Mouse (Mus musculus) CH12.LX (cell line): Measurements from ENCODE around the gene Anpep. TPM values are rescaled to one million over a fixed set of nuclear protein-coding genes. Genes with fewer than 3 reads are reported as not detected.

Experiments used
- DNase-seq: peaks from one replicate; pipeline ENCODE4 v3.0.0-alpha.2; 2013; ENCODE audit errors: extremely low read depth
- H3K27ac ChIP-seq: 2 replicates; pipeline ENCODE4 v1.5.1; 2012; ENCODE audit warnings: low read depth, mild to moderate bottlenecking, control low read depth, moderate library complexity; ENCODE audit not compliant: insufficient read depth
- H3K27me3 ChIP-seq: replicated peaks from 2 replicates; pipeline ENCODE3; 2012; ENCODE audit warnings: inconsistent platforms
- H3K36me3 ChIP-seq, 2 experiments: replicated peaks in 1 of 2; 2 replicates each; pipeline versions ENCODE3 to v1.6.1; 2012; ENCODE audit warnings: inconsistent platforms in 1 of 2, low read length in 1 of 2, mild to moderate bottlenecking in 1 of 2, mixed read lengths in 1 of 2, moderate library complexity in 1 of 2; ENCODE audit not compliant: control insufficient read depth in 1 of 2, insufficient read depth in 1 of 2
- H3K4me1 ChIP-seq, 2 experiments: 2 replicates each; pipeline ENCODE4 v1.6.1; 2012; ENCODE audit warnings: inconsistent platforms in 1 of 2, moderate library complexity in 1 of 2; ENCODE audit not compliant: insufficient read depth in 2 of 2, control insufficient read depth in 1 of 2
- H3K4me2 ChIP-seq: 2 replicates; pipeline ENCODE4 v1.6.1; 2012; ENCODE audit warnings: low read depth, mild to moderate bottlenecking, control low read depth; ENCODE audit not compliant: poor library complexity, insufficient read depth, severe bottlenecking
- H3K4me3 ChIP-seq, 3 experiments: fragments of 150-350 bp in 1 of 3; sonication (generic) in 1 of 3; replicated peaks in 1 of 3; 2 replicates each; pipeline versions ENCODE3 to v1.5.1; 2011 to 2012; ENCODE audit warnings: low read depth in 2 of 3, low read length in 2 of 3, mild to moderate bottlenecking in 2 of 3, moderate library complexity in 2 of 3, control low read depth in 1 of 3, improper control_type of control experiment in 1 of 3, inconsistent platforms in 1 of 3, mixed read lengths in 1 of 3; ENCODE audit not compliant: poor library complexity in 1 of 3
- H3K79me2 ChIP-seq: replicated peaks from 2 replicates; pipeline ENCODE4 v1.6.1; 2012; ENCODE audit warnings: mild to moderate bottlenecking, moderate library complexity; ENCODE audit not compliant: control insufficient read depth, poor library complexity, insufficient read depth, severe bottlenecking; ENCODE audit errors: extremely low read depth
- H3K9ac ChIP-seq: 2 replicates; pipeline ENCODE4 v1.6.1; 2012; ENCODE audit warnings: low read depth, mild to moderate bottlenecking, control low read depth, moderate library complexity; ENCODE audit not compliant: insufficient read depth
- H3K9me3 ChIP-seq: replicated peaks from 2 replicates; pipeline ENCODE3; 2012; ENCODE audit warnings: low read length, inconsistent platforms, mixed read lengths
- CHD1 ChIP-seq: IDR thresholded peaks from 2 replicates; pipeline ENCODE4 v1.6.1; 2012; ENCODE audit warnings: low read depth, low read length, improper control_type of control experiment, inconsistent platforms
- CHD2 ChIP-seq: IDR thresholded peaks from 2 replicates; pipeline ENCODE4 v1.6.1; 2011; ENCODE audit warnings: low read length, improper control_type of control experiment
- EP300 ChIP-seq: IDR thresholded peaks from 2 replicates; pipeline ENCODE4 v1.6.1; 2011; ENCODE audit warnings: low read length, improper control_type of control experiment
- ETS1 ChIP-seq: conservative IDR thresholded peaks from 2 replicates; pipeline ENCODE4 v1.6.1; 2012; ENCODE audit warnings: low read depth, mild to moderate bottlenecking, inconsistent platforms, low read length, improper control_type of control experiment, moderate library complexity
- GABPA ChIP-seq: IDR thresholded peaks from 2 replicates; pipeline ENCODE4 v1.6.1; 2012; ENCODE audit warnings: low read depth, low read length, improper control_type of control experiment, inconsistent platforms; ENCODE audit not compliant: insufficient replicate concordance
- HCFC1 ChIP-seq: IDR thresholded peaks from 2 replicates; pipeline ENCODE4 v1.6.1; 2012; ENCODE audit warnings: low read depth, mild to moderate bottlenecking, inconsistent platforms, low read length, improper control_type of control experiment
- IRF4 ChIP-seq: IDR thresholded peaks from 2 replicates; pipeline ENCODE4 v1.6.1; 2014; ENCODE audit warnings: low read depth, mild to moderate bottlenecking, inconsistent platforms, low read length, improper control_type of control experiment
- JUN ChIP-seq: IDR thresholded peaks from 2 replicates; pipeline ENCODE4 v1.6.1; 2011; ENCODE audit warnings: low read depth, mild to moderate bottlenecking, low read length, improper control_type of control experiment, moderate library complexity; ENCODE audit not compliant: insufficient read depth
- JUND ChIP-seq: conservative IDR thresholded peaks from 2 replicates; pipeline ENCODE4 v1.6.1; 2011; ENCODE audit warnings: low read depth, low read length, improper control_type of control experiment
- MAFK ChIP-seq: IDR thresholded peaks from 2 replicates; pipeline ENCODE4 v1.6.1; 2011; ENCODE audit warnings: low read length, improper control_type of control experiment; ENCODE audit not compliant: insufficient replicate concordance
- MAX ChIP-seq: IDR thresholded peaks from 2 replicates; pipeline ENCODE4 v1.6.1; 2011; ENCODE audit warnings: low read length, improper control_type of control experiment
- MAZ ChIP-seq: IDR thresholded peaks from 2 replicates; pipeline ENCODE4 v1.6.1; 2012; ENCODE audit warnings: low read depth, mild to moderate bottlenecking, inconsistent platforms, low read length, improper control_type of control experiment, moderate library complexity
- MEF2A ChIP-seq: IDR thresholded peaks from 2 replicates; pipeline ENCODE4 v1.6.1; 2014; ENCODE audit warnings: low read depth, mild to moderate bottlenecking, inconsistent platforms, low read length, improper control_type of control experiment, borderline replicate concordance
- MXI1 ChIP-seq: IDR thresholded peaks from 2 replicates; pipeline ENCODE4 v1.6.1; 2011; ENCODE audit warnings: mild to moderate bottlenecking, low read depth, low read length, improper control_type of control experiment
- NELFE ChIP-seq: IDR thresholded peaks from 2 replicates; pipeline ENCODE4 v1.6.1; 2011; ENCODE audit warnings: low read depth, low read length, improper control_type of control experiment
- NRF1 ChIP-seq: IDR thresholded peaks from 2 replicates; pipeline ENCODE4 v1.6.1; 2014; ENCODE audit warnings: low read depth, mild to moderate bottlenecking, inconsistent platforms, low read length, improper control_type of control experiment, moderate library complexity
- PAX5 ChIP-seq: IDR thresholded peaks from 2 replicates; pipeline ENCODE4 v1.6.1; 2012; ENCODE audit warnings: low read length, inconsistent platforms, mixed read lengths
- POLR2A ChIP-seq: IDR thresholded peaks from 2 replicates; pipeline ENCODE4 v1.6.1; 2011; ENCODE audit warnings: low read depth, mild to moderate bottlenecking, improper control_type of control experiment, low read length
- RAD21 ChIP-seq: IDR thresholded peaks from 2 replicates; pipeline ENCODE4 v1.6.1; 2011; ENCODE audit warnings: low read depth, mild to moderate bottlenecking, low read length, improper control_type of control experiment, moderate library complexity
- TBP ChIP-seq: conservative IDR thresholded peaks from 2 replicates; pipeline ENCODE4 v1.6.1; 2011; ENCODE audit warnings: low read depth, low read length, improper control_type of control experiment
- TCF12 ChIP-seq: IDR thresholded peaks from 2 replicates; pipeline ENCODE4 v1.6.1; 2014; ENCODE audit warnings: low read depth, mild to moderate bottlenecking, inconsistent platforms, low read length, improper control_type of control experiment
- USF2 ChIP-seq: conservative IDR thresholded peaks from 2 replicates; pipeline ENCODE4 v1.6.1; 2011; ENCODE audit warnings: low read depth, low read length, improper control_type of control experiment
- ZKSCAN1 ChIP-seq: IDR thresholded peaks from 2 replicates; pipeline ENCODE4 v1.6.1; 2012; ENCODE audit warnings: low read depth, inconsistent platforms, low read length, improper control_type of control experiment, borderline replicate concordance
- ZMIZ1 ChIP-seq: IDR thresholded peaks from 2 replicates; pipeline ENCODE4 v1.6.1; 2012; ENCODE audit warnings: low read depth, mild to moderate bottlenecking, inconsistent platforms, low read length, improper control_type of control experiment
- ZNF384 ChIP-seq: IDR thresholded peaks from 2 replicates; pipeline ENCODE4 v1.6.1; 2012; ENCODE audit warnings: low read depth, low read length, improper control_type of control experiment, inconsistent platforms
- dilution Hi-C: fragments of 300-500 bp; cut with MboI; formaldehyde crosslinking; loops from 2 replicates; pipeline ENCODE4 v1.14.3; 2020; ENCODE audit warnings: low sequenced_read_pairs; ENCODE audit not compliant: extremely low pct_unique_long_range_greater_than_20kb, extremely low pct_ligation_motif_present
- in situ Hi-C: fragments of 300-500 bp; cut with MboI; formaldehyde crosslinking; loops from 3 replicates; pipeline ENCODE4 v1.14.3; 2019; ENCODE audit warnings: low sequenced_read_pairs, low pct_ligation_motif_present, low pct_unique_long_range_greater_than_20kb, mixed read lengths
- polyA plus RNA-seq: library from polyadenylated mRNA; unstranded; fragments of >175 nt; gene quantifications from 2 replicates; pipeline ENCODE4 v1.2.1, GENCODE M21; 2012; ENCODE audit warnings: low read depth; ENCODE audit not compliant: insufficient read length
- total RNA-seq, 2 experiments: library from RNA; depleted of rRNA; stranded (reverse); fragments of 300-350 nt in 1 of 2; fragments of >200 nt in 1 of 2; gene quantifications; 2 replicates each; pipeline ENCODE4 v1.2.3; 2012 to 2014

The Anpep gene
- total and polyA plus RNA-seq, 3 experiments, result 0.25 to 0.60 TPM; not detected in 1

DNA sequence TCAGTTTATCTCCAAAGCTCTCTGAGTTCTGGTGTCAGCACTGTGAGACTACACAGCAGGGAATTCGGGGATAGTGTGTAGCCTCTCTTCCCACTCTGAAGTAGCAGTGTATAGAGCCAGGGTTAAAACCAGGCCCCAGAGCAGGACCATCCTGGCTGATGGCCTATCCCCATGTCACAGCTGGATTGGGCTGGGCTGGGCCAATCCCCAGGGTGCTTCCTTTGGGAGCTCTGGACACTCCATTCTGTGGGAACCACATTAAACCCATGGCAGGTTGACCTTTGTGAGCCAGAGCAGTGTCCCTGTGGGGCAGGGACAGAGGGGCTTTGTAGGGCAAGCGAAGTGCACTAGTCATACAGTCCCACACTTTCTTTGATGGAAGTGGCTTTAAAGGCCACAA is 14.5 kb downstream of the Anpep start:
- DNase-seq, result no peak
- no peaks in the 10 kb centered on the region for H3K36me3 ChIP-seq
- no peaks in the 10 kb centered on the region for H3K9me3 ChIP-seq
- no peak overlapping the region for H3K9ac ChIP-seq
- no peak overlapping the region for H3K4me2 ChIP-seq
- H3K4me3 ChIP-seq, result no peak overlapping the region
- dilution Hi-C loops (no loop called here), in situ Hi-C loops (no loop called here)
- no peak for TF ChIP-seq CHD2
- no peak for TF ChIP-seq GABPA
- no peak for TF ChIP-seq POLR2A
- TF ChIP-seq MAFK, result no peak
- no peak for TF ChIP-seq HCFC1
- TF ChIP-seq MAX, result no peak
- no peak for TF ChIP-seq ZKSCAN1
- TF ChIP-seq TCF12, result no peak
- H3K79me2 ChIP-seq, result no peaks in the 10 kb centered on the region
- 0 out of 4 replicates have a peak, but pooled peaks cover 0 to 2% of the 10 kb centered on the region in 2 experiments for H3K4me1 ChIP-seq
- H3K27me3 ChIP-seq, result peaks cover 60% of the 10 kb centered on the region
- H3K27ac ChIP-seq, result no peak overlapping the region

DNA sequence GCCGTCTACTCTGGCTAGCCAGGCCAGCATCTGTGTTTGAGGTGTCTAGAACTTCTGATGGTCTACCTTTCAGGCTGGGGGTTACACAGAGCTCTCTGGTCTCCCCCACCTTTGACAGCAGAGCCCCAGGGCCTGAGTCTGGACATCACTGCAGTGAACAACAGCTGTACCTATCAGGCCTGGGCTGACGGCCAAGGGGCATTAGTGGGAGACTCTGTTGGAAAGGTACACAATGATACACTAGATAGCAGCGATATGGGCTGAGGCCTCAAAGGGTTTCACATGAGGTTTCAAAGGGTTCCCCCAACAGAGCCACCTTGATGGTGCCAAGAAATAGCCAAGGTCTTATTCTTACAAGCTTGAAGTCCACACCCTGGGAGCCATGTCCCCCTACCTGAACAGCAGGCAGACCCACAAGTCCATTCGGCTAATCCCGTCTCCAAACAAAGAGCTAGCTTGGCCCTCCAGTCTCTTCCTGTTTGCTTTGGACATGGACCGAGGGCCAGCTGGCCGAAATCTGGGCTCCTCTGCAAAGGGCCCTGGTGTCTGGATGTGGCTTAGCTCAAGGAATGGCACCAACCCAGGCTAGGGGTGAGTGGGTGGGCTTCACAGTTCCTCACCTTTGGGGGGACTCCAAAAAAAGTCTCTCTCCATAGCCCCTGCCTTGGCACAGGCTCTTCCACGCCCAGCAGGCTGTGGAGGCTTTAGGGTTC is 16.6 kb downstream of the Anpep start:
- H3K27me3 ChIP-seq, result peaks cover 61% of the 10 kb centered on the region
- H3K36me3 ChIP-seq, result no peaks in the 10 kb centered on the region
- no peak overlapping the region for H3K9ac ChIP-seq
- dilution Hi-C loops, result no loop called here
- no peaks in the 10 kb centered on the region for H3K9me3 ChIP-seq
- H3K4me3 ChIP-seq, result no peak overlapping the region
- TF ChIP-seq GABPA (no peak), JUN (no peak), POLR2A (no peak), CHD1 (no peak), ZMIZ1 (no peak), USF2 (no peak), MEF2A (no peak), ZNF384 (no peak)
- in situ Hi-C loops, result no loop called here
- no peak overlapping the region for H3K4me2 ChIP-seq
- 0 out of 4 replicates have a peak, but pooled peaks cover 0 to 2% of the 10 kb centered on the region in 2 experiments for H3K4me1 ChIP-seq
- DNase-seq, result no peak
- no peaks in the 10 kb centered on the region for H3K79me2 ChIP-seq
- H3K27ac ChIP-seq, result no peak overlapping the region

DNA sequence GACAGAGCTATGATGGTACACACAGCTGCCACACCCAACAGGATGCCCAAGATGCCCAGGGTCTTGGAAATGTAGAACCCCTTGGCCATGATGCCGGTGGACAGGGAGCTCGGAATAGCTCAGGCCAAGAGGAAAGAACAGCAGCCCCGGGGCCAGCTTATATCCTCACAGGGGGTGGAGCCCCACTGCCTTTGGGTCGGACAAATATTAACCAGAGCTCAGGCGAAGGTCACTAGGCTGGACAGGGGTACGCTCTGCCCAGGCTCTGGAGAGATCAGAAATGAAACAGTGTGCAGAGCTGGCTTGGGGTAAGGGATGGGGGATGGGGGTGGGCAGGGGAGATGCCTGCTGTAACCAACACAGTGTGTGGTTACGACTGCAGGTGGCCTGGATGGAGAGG is 18.7 kb downstream of the Anpep start:
- H3K9me3 ChIP-seq, result no peaks in the 10 kb centered on the region
- no peaks in the 10 kb centered on the region for H3K36me3 ChIP-seq
- no peak overlapping the region for H3K4me2 ChIP-seq
- H3K79me2 ChIP-seq, result no peaks in the 10 kb centered on the region
- no peak overlapping the region for H3K4me3 ChIP-seq
- H3K4me1 ChIP-seq, result no peaks in the 10 kb centered on the region
- H3K27ac ChIP-seq, result no peak overlapping the region
- in situ Hi-C loops, result no loop called here
- no peak for DNase-seq
- dilution Hi-C loops, result no loop called here
- TF ChIP-seq TBP, result no peak
- TF ChIP-seq EP300, result no peak
- no peak for TF ChIP-seq MXI1
- no peak for TF ChIP-seq IRF4
- TF ChIP-seq NELFE, result no peak
- no peak for TF ChIP-seq JUND
- no peak for TF ChIP-seq MAZ
- TF ChIP-seq CHD1, result no peak
- no peak for TF ChIP-seq POLR2A
- TF ChIP-seq ZKSCAN1, result no peak
- no peak for TF ChIP-seq TCF12
- TF ChIP-seq ZNF384, result no peak
- no peak for TF ChIP-seq PAX5
- no peak for TF ChIP-seq NRF1
- no peak for TF ChIP-seq GABPA
- no peak for TF ChIP-seq RAD21
- no peak for TF ChIP-seq MAFK
- TF ChIP-seq ETS1, result no peak
- no peak overlapping the region for H3K9ac ChIP-seq
- peaks cover 53% of the 10 kb centered on the region for H3K27me3 ChIP-seq
